Mouse (Mus musculus) frontal cortex, postnatal 36 days (tissue): ENCODE data around the gene Vmn1r13.
"Not testable (repeated sequence)": the region's sequence is repeated elsewhere in the genome, so short reads cannot be mapped to it uniquely, and the experiment has no call there.

ENCODE experiments used
- DNase-seq, 2 experiments: peaks; one replicate each; pipeline ENCODE4 v3.0.0; 2022; ENCODE audit warnings: low spot score in 2 of 2

Gene Vmn1r13

GRCm38 (mm10) chr6:57202990-57203389 lies at the start of gene Vmn1r13:
Gene Vmn1r13, plus strand, starts transcription at chr6:57203290.
- DNase-seq, result not testable (repeated sequence)

- no peak for DNase-seq
Measured at GRCm38 (mm10) chr6:57156619-57157018, 46.5 kb upstream of the Vmn1r13 start, which contains the start of gene Vmn1r12. Gene Vmn1r12, plus strand, starts transcription at chr6:57156919.

GRCm38 (mm10) chr6:57190016-57190415 lies 13.1 kb upstream of the Vmn1r13 start:
- not testable (repeated sequence) for DNase-seq

- DNase-seq, result no peak
Measured at GRCm38 (mm10) chr6:57231386-57231785, 28.3 kb downstream of the Vmn1r13 start, which contains the start of gene Vmn1r14. Gene Vmn1r14, plus strand, starts transcription at chr6:57231686.

- DNase-seq, result no peak
Measured at GRCm38 (mm10) chr6:57257652-57258051, 54.6 kb downstream of the Vmn1r13 start, which contains the start of gene Vmn1r15. Gene Vmn1r15, plus strand, starts transcription at chr6:57257952.

- no peak for DNase-seq
Measured at GRCm38 (mm10) chr6:57260990-57261389, 57.9 kb downstream of the Vmn1r13 start.
